Mouse (Mus musculus): ENCODE measurements around the gene Kap. TPM values are rescaled to one million over a fixed set of nuclear protein-coding genes. Genes with fewer than 3 reads are reported as not detected.

Kap gene
- polyA plus RNA-seq, 1 experiment from 2014 or later, result not detected

Other genes starting within 250 kb of the Kap start
- gene Etv6, start 181.9 kb upstream of the Kap start, polyA plus RNA-seq (2015; fragmentation: Nextera tagmentation; extraction: Ambion mirVana), result 3.9 and 4.5 TPM in 2 replicates